Comparison of ENCODE assay signal across 10 mouse cellular contexts in the genomic region with DNA sequence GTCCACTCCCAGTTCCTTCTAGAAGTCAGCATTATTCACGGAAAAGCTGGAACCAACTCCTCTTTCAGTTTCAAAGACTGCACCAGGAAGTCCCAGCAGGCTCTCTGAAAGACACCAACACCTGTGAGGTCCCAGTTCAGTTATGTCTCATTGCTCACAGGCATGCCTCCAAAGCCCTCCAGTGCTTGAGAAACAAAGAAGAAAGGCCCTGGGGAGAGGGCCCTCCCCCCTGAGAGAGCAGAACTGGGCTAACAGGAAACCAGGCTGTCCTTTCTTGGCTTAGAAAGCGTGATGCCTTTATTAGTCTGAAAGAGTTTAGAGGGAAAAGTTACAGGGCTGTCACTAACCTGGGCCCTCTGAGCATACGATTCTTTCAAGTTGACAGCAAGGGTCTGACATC. TPM values are rescaled to one million over a fixed set of nuclear protein-coding genes. Genes with fewer than 3 reads are reported as not detected.
DNase-seq lines count a peak whose midpoint lies in the region; ATAC-seq and TF ChIP-seq lines count a peak whose summit lies in the region.
"Had no signal": no experiment of that assay in that cellular context is flagged by ENCODE, and none has a peak within 500 bp of the region (broad histone marks: within the 10 kb centered on the region; RNA-seq: fewer than 3 reads in every experiment).

No protein-coding gene starts in this region.

- H3K27ac ChIP-seq in heart, embryonic 11.5 days (ENCODE audit: low read depth, low read length), result no peak overlapping the region
- peak overlapping the region; percentile 65 for H3K27ac ChIP-seq in intestine, postnatal 0 days (ENCODE audit: low read depth, low read length)
- H3K27ac ChIP-seq in forebrain, embryonic 12.5 days, result no peak overlapping the region
- no peak overlapping the region for H3K27ac ChIP-seq in forebrain, embryonic 10.5 days
- H3K27ac ChIP-seq: embryonic facial prominence, embryonic 12.5 days; midbrain, embryonic 12.5 days had no signal

- no peak overlapping the region for H3K4me2 ChIP-seq in heart, embryonic 11.5 days
- H3K4me2 ChIP-seq in intestine, postnatal 0 days (replicated peaks; ENCODE audit: low read depth), result no peak overlapping the region
- no peak overlapping the region for H3K4me2 ChIP-seq in forebrain, embryonic 12.5 days
- H3K4me2 ChIP-seq: embryonic facial prominence, embryonic 12.5 days; midbrain, embryonic 12.5 days had no signal

- 64% methylated on average over 3 of the region's 3 CpGs for WGBS in heart, embryonic 11.5 days (ENCODE audit: insufficient replicate concordance)
- WGBS in intestine, postnatal 0 days, result 35% methylated on average over 3 of the region's 3 CpGs
- WGBS in forebrain, embryonic 12.5 days, result 56% methylated on average over 3 of the region's 3 CpGs
- WGBS in forebrain, embryonic 10.5 days, result 59% methylated on average over 3 of the region's 3 CpGs

- ATAC-seq in heart, embryonic 11.5 days (replicated peaks; ENCODE audit: insufficient number of reproducible peaks, low FRiP score, low TSS enrichment), result no peak
- ATAC-seq in intestine, postnatal 0 days, result peak; percentile 85
- no peak for ATAC-seq in forebrain, embryonic 12.5 days (ENCODE audit: low FRiP score)

- peaks cover 4% of the 10 kb centered on the region; the same call in 1 of the 2 replicates for H3K4me1 ChIP-seq in heart, embryonic 11.5 days (ENCODE audit: control insufficient read depth, insufficient read depth, low read length)
- H3K4me1 ChIP-seq in intestine, postnatal 0 days (replicated peaks; ENCODE audit: control insufficient read depth, insufficient read depth, low read length), result no peaks in the 10 kb centered on the region
- H3K4me1 ChIP-seq in forebrain, embryonic 12.5 days, result no peaks in the 10 kb centered on the region
- H3K4me1 ChIP-seq in forebrain, embryonic 10.5 days, result peaks cover 9% of the 10 kb centered on the region; the same call in 1 of the 2 replicates
- H3K4me1 ChIP-seq: midbrain, embryonic 12.5 days had no signal

- H3K27me3 ChIP-seq in heart, embryonic 11.5 days (ENCODE audit: control insufficient read depth, insufficient read depth, low read length), result no peaks in the 10 kb centered on the region
- no peaks in the 10 kb centered on the region for H3K27me3 ChIP-seq in intestine, postnatal 0 days (replicated peaks; ENCODE audit: control insufficient read depth, insufficient read depth, low read length)
- H3K27me3 ChIP-seq in forebrain, embryonic 12.5 days, result no peaks in the 10 kb centered on the region
- H3K27me3 ChIP-seq in forebrain, embryonic 10.5 days (ENCODE audit: poor library complexity, severe bottlenecking), result no peaks in the 10 kb centered on the region
- H3K27me3 ChIP-seq: embryonic facial prominence, embryonic 12.5 days; midbrain, embryonic 12.5 days had no signal

- no peaks in the 10 kb centered on the region for H3K36me3 ChIP-seq in heart, embryonic 11.5 days (ENCODE audit: control insufficient read depth, insufficient read depth, low read length)
- H3K36me3 ChIP-seq in intestine, postnatal 0 days (ENCODE audit: control insufficient read depth, insufficient read depth), result no peaks in the 10 kb centered on the region
- H3K36me3 ChIP-seq in forebrain, embryonic 12.5 days (replicated peaks), result no peaks in the 10 kb centered on the region
- no peaks in the 10 kb centered on the region for H3K36me3 ChIP-seq in forebrain, embryonic 10.5 days (replicated peaks)
- H3K36me3 ChIP-seq: embryonic facial prominence, embryonic 12.5 days; midbrain, embryonic 12.5 days had no signal

- H3K9me3 ChIP-seq in heart, embryonic 11.5 days (replicated peaks; ENCODE audit: control insufficient read depth, low read length), result no peaks in the 10 kb centered on the region; the same call in 1 of the 2 replicates
- H3K9me3 ChIP-seq in intestine, postnatal 0 days (ENCODE audit: control insufficient read depth), result no peaks in the 10 kb centered on the region
- no peaks in the 10 kb centered on the region for H3K9me3 ChIP-seq in forebrain, embryonic 12.5 days
- H3K9me3 ChIP-seq in forebrain, embryonic 10.5 days, result no peaks in the 10 kb centered on the region
- H3K9me3 ChIP-seq: embryonic facial prominence, embryonic 12.5 days; midbrain, embryonic 12.5 days had no signal

- no peak overlapping the region for H3K4me3 ChIP-seq in heart, embryonic 11.5 days (ENCODE audit: low read depth, low read length)
- no peak overlapping the region for H3K4me3 ChIP-seq in intestine, postnatal 0 days (ENCODE audit: low read depth, low read length)
- H3K4me3 ChIP-seq in forebrain, embryonic 12.5 days (replicated peaks), result no peak overlapping the region
- no peak overlapping the region for H3K4me3 ChIP-seq in forebrain, embryonic 10.5 days
- H3K4me3 ChIP-seq: embryonic facial prominence, embryonic 12.5 days; midbrain, embryonic 12.5 days had no signal

- TF ChIP-seq CTCF in intestine, postnatal 0 days (IDR thresholded peaks at IDR 0.05; ENCODE audit: low read depth), result no peak

- H3K9ac ChIP-seq in heart, embryonic 11.5 days (ENCODE audit: low read depth, low read length), result no peak overlapping the region
- H3K9ac ChIP-seq in intestine, postnatal 0 days (ENCODE audit: low read depth, low read length), result no peak overlapping the region
- no peak overlapping the region for H3K9ac ChIP-seq in forebrain, embryonic 12.5 days
- H3K9ac ChIP-seq: embryonic facial prominence, embryonic 12.5 days; midbrain, embryonic 12.5 days had no signal

- peak; percentile 44 to 48 for DNase-seq in heart, adult 18-20 months
- DNase-seq in CD8-positive naive resting alpha-beta T cell, adult 2 months (ENCODE audit: low read depth in 2 of 2, low spot score in 2 of 2), result peak; percentile 30 to 42
- DNase-seq in lung, postnatal 36 days, result peak; percentile 54
- DNase-seq in embryo, embryonic 9.5 days (ENCODE audit: extremely low spot score), result no peak
- DNase-seq in forebrain, embryonic 10.5 days (ENCODE audit: extremely low spot score, low spot score), result no peak

RNA-seq across cellular contexts. Expression of a gene that starts 22.5 kb away (rescaled TPM):
- 10 to 100 TPM; 13.5 to 14.1 TPM for total RNA-seq in heart, adult 18-20 months (2021)
- polyA plus RNA-seq in heart, embryonic 11.5 days (2014; fragmentation: Nextera tagmentation; extraction: Ambion mirVana), result 60.4 and 64.4 TPM in 2 replicates
- 22.8 and 28.2 TPM in 2 replicates for polyA plus RNA-seq in intestine, postnatal 0 days (2015; fragmentation: Nextera tagmentation; extraction: Ambion mirVana)
- polyA plus RNA-seq in forebrain, embryonic 12.5 days (2016; fragmentation: Nextera tagmentation; extraction: Ambion mirVana), result 118 and 121 TPM in 2 replicates
- polyA plus RNA-seq in forebrain, embryonic 10.5 days (2016; fragmentation: Nextera tagmentation; extraction: Ambion mirVana), result 92.8 and 96.9 TPM in 2 replicates

RNA-seq across cellular contexts. Expression of a gene that starts 25.9 kb away (rescaled TPM):
- 10 to 100 TPM; 36.0 to 40.8 TPM for total RNA-seq in heart, adult 18-20 months (2021)
- polyA plus RNA-seq in heart, embryonic 11.5 days (2014; fragmentation: Nextera tagmentation; extraction: Ambion mirVana), result 54.4 and 58.4 TPM in 2 replicates
- 43.4 and 43.7 TPM in 2 replicates for polyA plus RNA-seq in intestine, postnatal 0 days (2015; fragmentation: Nextera tagmentation; extraction: Ambion mirVana)
- 61.7 and 65.2 TPM in 2 replicates for polyA plus RNA-seq in forebrain, embryonic 12.5 days (2016; fragmentation: Nextera tagmentation; extraction: Ambion mirVana)
- 72.1 and 81.6 TPM in 2 replicates for polyA plus RNA-seq in forebrain, embryonic 10.5 days (2016; fragmentation: Nextera tagmentation; extraction: Ambion mirVana)

Comparison
In these comparisons a context has a peak if more than half of its experiments do, and no peak if none do; other contexts are left out.
1. DNase-seq: peak in heart, adult 18-20 months (2 of 2), CD8-positive naive resting alpha-beta T cell, adult 2 months (2 of 2) and lung, postnatal 36 days (single experiment); none in embryo, embryonic 9.5 days (single experiment) and forebrain, embryonic 10.5 days (single experiment).